Mouse (Mus musculus) thymus, adult 18-20 months (tissue): ENCODE results near the gene Kif5c.

Experiments used
- DNase-seq, 2 experiments: peaks; one replicate each; pipeline ENCODE4 v3.0.0; 2022; ENCODE audit warnings: mixed read lengths in 2 of 2

Kif5c gene

DNA sequence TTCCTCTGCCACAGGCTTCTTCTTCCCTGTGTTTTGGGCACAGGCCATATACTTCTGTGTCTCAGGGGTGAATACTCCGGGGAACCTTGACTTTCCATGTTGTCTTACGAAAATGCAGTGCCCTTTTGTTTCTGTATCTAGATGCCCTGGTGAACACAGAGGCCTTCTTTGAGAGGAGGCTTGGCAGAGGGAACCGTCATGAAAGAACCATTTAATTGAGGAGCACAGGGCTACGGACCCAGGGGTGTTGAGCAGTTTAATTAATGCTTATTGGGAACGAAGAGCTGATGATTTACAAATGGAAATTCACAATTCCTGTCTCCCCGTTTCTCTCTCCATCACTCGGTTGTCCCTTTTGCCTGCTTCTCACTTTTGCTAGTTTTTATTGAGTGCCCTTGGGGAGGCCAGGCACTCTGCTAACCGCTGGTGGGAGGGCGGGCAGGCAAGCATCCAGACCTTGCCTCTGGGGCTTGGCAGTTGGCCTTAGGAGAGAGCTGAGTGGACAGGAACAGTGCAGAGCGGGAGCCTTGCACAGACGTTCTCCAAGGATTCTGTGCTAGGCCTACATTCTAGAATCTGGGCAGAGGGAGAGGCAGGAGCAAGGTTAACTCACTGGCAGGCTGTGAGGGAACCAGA is 186.8 kb downstream of the Kif5c start:
- no peak for DNase-seq

DNA sequence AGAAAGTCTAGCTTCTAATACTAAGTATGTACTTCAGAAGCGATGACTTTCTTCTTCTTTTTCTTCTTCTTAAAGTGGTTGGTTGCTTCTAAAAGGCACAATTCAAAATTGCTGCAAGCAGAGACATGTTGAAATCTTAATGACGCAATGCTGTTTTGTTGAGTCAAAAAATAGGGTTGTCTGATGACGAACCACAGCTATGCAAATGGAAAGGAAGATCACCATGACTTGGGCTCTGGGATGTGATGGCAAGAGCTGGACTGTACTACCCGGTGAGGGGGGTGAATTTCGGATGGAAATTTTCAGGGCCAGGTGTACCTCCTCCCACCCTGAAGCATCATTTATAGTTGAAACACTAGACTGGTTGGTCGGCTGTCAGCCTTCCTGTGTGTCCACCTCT is 190.4 kb downstream of the Kif5c start:
- no peak for DNase-seq

DNA sequence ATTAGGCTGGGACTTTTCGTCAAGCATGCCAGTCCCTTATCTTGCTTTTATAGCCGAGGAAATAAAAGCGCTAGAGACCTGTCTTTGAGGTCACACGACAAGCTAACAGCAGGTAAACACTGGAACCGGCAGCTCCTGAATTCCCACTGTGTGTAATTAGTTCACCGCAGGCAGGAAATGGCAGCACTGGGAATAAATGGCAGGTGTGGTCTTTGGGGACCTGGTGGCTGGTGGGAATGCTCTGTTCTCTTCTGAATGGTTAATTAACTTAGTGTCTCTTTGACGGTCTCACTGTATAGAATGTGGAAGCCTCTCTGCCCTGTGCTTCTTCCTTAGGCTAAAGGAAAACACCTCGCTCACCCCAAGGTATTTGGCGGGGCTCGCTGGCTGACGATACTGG is 192.3 kb downstream of the Kif5c start:
- no peak for DNase-seq

DNA sequence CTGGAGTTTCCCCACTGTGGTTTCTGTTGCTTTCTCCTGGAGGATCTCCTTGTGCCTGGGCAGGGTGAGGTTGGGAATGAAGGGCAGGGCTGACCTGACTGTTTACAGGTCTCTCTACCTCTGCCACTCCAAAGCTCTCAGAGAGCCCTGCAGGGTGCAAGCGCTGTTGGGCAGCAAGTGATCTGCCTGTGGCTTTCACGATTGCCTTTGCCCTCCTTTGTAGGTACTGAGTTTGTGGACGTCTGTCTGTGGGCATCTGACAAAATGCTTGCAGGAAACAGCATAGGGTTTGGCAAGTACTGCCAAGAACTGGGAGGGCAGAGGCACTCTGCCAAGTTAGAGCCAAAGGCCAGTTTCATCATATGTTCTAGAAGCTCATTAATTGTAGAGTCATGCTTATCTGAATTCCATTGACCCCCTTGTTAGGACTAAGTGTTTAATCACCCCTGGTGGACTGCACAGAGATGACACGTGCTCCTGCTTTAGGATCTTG is 192.8 kb downstream of the Kif5c start:
- no peak for DNase-seq

DNA sequence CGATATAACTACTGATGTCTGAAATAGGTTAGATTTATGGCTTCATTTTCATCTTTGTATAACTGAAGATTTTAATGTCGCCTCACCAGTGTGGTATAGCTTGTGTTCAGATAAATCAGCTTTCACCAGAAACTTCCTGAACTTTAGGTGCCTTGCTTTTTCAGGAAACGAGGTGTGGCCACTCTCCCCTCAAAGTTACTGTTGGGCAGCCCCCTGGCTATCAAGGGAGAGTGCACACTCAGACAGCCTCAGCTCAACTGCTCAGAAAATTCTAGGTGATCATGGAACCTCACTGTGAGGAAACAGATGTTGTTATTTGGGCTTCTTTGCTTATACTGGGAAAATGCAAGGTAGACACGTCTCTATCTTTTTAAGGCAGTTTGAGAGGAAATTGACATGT is 194.1 kb downstream of the Kif5c start:
- no peak for DNase-seq

DNA sequence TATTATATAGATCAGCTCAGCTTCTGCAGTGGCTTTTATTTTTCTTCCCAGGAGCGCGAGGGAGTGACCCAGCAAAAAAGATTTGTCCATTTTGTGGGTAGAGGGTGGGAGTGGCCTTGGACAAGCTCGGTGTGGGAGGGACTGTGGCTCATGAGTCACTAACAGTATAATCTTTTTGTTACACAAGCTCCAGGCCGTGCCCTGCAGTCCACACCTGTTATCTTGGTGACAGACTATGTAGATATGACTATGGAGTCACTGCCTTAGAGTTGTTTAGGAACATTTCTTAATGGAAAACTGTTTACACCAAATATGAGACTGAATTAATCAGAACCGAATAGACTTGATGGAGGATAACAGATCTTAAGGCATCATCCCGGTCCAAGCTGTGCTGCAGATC is 194.9 kb downstream of the Kif5c start:
- no peak for DNase-seq

DNA sequence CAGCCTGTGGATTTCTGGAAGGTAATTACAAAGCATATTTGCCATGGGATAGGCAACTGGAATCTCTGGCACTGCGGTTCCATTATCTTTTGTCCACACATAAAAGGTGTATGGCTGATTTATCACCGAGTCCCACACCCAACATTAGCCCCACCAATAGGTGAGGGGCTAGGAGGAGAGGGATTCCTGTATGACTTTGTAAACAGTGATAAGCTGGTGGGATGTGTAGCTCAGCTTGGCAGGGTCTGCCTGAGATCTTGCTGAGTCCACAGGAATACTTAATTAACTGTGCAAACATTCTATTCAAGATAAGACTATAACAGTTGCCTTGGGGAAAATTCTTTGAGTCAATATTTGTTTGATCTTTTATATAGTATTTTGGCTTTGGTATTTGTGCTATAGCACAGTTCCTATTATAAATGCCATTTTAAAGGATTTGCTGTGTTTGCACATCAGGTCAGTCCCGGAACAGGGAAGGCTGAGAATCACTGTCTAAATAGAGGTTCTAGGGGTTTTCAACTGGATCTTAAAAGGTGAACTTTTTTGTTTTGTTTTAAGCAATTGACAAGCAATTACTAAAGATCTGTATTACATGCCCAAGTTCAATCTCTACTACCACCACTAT is 196.7 kb downstream of the Kif5c start:
- no peak for DNase-seq

DNA sequence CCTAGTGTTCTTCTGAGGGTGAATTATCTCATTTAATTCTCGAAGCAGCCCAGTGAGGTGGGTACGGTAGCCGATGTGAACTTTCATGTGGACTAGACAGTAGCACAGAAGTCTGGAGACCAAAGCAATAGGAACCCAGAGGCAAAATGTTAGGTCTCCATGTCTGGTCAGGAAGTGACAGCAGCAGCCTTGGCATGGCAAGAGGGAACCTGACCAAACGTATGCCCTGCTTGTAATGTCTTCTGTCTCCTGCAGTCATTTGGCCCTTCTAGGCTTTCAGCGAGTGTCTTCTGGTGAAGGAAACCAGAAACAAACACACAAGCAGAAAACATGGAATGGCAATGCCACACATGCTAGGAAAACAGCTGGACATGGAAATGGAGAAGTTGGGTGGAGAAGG is 197.5 kb downstream of the Kif5c start:
- no peak for DNase-seq

DNA sequence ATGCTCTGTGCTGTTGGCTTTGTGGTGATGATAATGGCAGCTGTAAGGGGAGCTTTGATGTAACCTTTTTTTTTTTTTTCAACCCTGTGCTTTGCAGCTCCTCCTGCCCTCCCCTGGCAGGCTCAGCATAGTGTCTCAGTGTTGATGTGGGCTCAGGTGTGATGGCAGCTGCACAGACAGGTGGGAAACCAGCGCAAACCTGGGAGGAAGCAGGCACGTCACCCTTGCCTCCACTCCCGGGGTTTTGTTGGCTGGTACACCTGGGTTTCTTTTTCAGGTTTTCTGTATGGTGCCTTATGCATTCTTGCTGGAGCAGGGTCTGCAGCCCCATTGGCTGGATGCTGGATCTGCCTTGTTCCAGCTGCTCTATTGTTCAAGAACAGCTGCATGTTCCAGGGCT is 198.1 kb downstream of the Kif5c start:
- DNase-seq: peak in 1 of 2 experiments; percentile 18

DNA sequence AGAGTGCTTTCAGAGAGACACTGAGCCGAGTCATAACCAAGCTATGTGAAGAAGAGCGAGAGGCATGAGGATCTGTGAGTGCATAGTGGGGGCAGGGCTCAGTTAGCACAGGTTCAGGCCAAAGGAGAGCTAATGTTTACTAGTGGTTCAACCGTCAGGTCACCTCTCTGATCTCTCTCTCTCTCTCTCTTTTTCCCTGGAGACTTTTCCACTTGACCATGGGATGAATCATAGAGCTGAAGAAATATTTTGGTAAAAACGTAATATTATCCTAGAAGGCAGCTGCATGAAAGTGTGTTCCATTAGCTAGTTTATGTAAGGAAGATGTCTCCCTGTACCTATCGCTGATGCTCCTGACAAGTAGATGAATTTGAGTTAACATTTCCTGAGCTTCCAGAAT is 199.0 kb downstream of the Kif5c start:
- no peak for DNase-seq

DNA sequence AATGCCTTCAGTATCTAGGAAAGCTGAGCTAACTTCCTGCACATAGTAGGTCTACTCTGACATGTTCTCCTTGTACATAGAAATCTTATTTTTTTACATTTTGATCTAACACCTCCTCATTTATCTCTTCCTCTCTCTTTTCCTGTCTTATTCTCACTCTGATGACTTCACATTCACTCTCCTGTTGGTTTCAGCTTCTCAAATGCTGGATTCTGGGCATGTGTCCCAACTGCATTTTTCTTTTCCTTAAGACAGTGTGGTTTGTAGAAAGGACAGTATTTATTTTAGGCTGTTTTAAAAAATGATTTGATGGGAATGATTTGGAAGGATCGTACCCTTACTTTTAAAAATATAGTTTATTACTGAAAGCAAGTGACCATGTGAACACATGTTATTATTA is 203.2 kb downstream of the Kif5c start:
- DNase-seq: no peak
